In genomic region chr7:109083113-109083812, GRCm38 (mm10) we compare ENCODE assay signal across 7 mouse cellular contexts. TPM values are rescaled to one million over a fixed set of nuclear protein-coding genes. Genes with fewer than 3 reads are reported as not detected.
DNase-seq lines count a peak whose midpoint lies in the region; ATAC-seq lines count a peak whose summit lies in the region.

TSS of gene Ric3 (minus strand) at chr7:109083331.

- peak within 1 kb of the TSS; percentile 75 for H3K4me2 ChIP-seq in hindbrain, embryonic 16.5 days (ENCODE audit: low read length)

- H3K27me3 ChIP-seq in hindbrain, embryonic 16.5 days (replicated peaks; ENCODE audit: control insufficient read depth, insufficient read depth, low read length) = no peaks in the 10 kb centered on the region

- WGBS in hindbrain, embryonic 16.5 days = 4% methylated on average over 41 of the region's 50 CpGs

- peaks cover 9% of the 10 kb centered on the region for H3K4me1 ChIP-seq in hindbrain, embryonic 16.5 days (ENCODE audit: control insufficient read depth, insufficient read depth, low read depth, low read length)

- peak within 1 kb of the TSS; percentile 79 for H3K4me3 ChIP-seq in hindbrain, embryonic 16.5 days (ENCODE audit: low read length)

- no peaks in the 10 kb centered on the region for H3K9me3 ChIP-seq in hindbrain, embryonic 16.5 days (ENCODE audit: control insufficient read depth, low read length)

- peak; percentile 42 to 44 for DNase-seq in adrenal gland, postnatal 4 days (ENCODE audit: low spot score in 2 of 2)
- peak; percentile 14 to 33 for DNase-seq in gastrocnemius, adult 8-10 months (ENCODE audit: low spot score in 2 of 2)
- DNase-seq in left cerebral cortex, adult 11 months (ENCODE audit: low spot score) = peak; percentile 83
- peak; percentile 24 for DNase-seq in lung, postnatal 36 days
- DNase-seq in right cerebral cortex, postnatal 25 days = peak; percentile 93

- no peaks in the 10 kb centered on the region for H3K36me3 ChIP-seq in hindbrain, embryonic 16.5 days (ENCODE audit: control insufficient read depth, insufficient read depth, low read length)

- peak within 1 kb of the TSS; percentile 69 for H3K27ac ChIP-seq in hindbrain, embryonic 16.5 days (ENCODE audit: low read depth, low read length)

- peak within 1 kb of the TSS; percentile 81 for H3K9ac ChIP-seq in hindbrain, embryonic 16.5 days (ENCODE audit: low read depth, low read length)

- ATAC-seq in common myeloid progenitor, adult 5-6 weeks (replicated peaks; ENCODE audit: low read depth, poor library complexity, severe bottlenecking) = peak; percentile 31; the same call in 1 of the 2 replicates
- peak; percentile 98 for ATAC-seq in hindbrain, embryonic 16.5 days

RNA-seq across cellular contexts. Expression of gene Ric3, which starts in this region (rescaled TPM):
- total RNA-seq in adrenal gland, postnatal 4 days (2021) = 10 to 100 TPM; 24.6 to 28.1 TPM
- total RNA-seq in common myeloid progenitor, adult 5-6 weeks (2017) = 1.6 and 3.1 TPM in 2 replicates
- 1 to 10 TPM; 1.7 to 3.5 (median 2.3) TPM for total RNA-seq in gastrocnemius, adult 8-10 months (2022)
- 32.2 and 34.3 TPM in 2 replicates for polyA plus RNA-seq in hindbrain, embryonic 16.5 days (2015; fragmentation: Nextera tagmentation; extraction: Ambion mirVana)

Comparison
In these comparisons a context has a peak if more than half of its experiments do, and no peak if none do; other contexts are left out.
1. Peak in every context shown above with its lines: DNase-seq, ATAC-seq, H3K4me3 ChIP-seq and H3K27ac ChIP-seq.
2. DNase-seq: peak in every context shown above with its lines; median percentile 93 in right cerebral cortex, postnatal 25 days; 83 in left cerebral cortex, adult 11 months; 43 in adrenal gland, postnatal 4 days; 24 in lung, postnatal 36 days; 24 in gastrocnemius, adult 8-10 months.